Mouse (Mus musculus): ENCODE results near the gene H2afx.
"Not testable (repeated sequence)": the region's sequence is repeated elsewhere in the genome, so short reads cannot be mapped to it uniquely, and the experiment has no call there.

H2afx gene

DNA sequence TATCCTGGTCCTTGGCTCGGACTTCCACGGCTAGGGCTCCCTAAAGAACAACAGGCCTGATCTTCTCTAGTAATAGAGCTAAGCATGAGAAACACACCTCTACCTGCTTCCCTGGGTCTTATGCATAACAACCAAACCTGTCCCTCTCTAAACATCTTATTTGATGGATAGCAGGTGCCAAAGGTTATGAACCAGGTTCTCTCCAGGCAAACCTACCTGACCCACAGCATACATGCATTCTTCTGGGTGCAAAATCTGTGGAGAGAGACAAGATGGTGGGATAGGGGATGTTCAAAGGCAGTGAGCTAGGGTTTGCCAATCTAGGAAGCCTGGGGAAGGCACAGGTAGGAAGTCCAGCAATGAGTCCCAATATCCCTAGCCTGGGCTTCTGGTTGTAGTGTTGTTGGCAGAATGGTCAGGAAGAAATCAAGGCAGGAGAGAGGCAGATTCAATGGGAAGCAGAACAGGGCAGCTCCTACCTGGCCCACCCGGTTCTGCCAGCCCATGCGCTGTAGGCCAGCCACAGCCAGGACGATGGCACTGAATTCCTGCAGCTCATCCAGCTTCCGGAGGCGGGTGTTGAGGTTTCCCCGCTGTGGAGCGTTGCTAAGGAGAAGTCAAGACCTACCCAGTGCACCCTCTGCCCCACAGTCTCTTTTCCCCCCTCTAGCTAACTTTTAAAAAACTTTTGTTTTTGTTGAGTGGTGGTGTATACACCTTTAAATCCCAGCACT is 3.1 kb downstream of the H2afx start:
- no peak for DNase-seq (ENCODE audit: low read depth, low spot score)

GRCm38 (mm10) chr9:44338574-44338973 is 4.1 kb downstream of the H2afx start:
- no peak for DNase-seq (ENCODE audit: low read depth, low spot score)

GRCm38 (mm10) chr9:44341487-44341886 is 7.0 kb downstream of the H2afx start:
- DNase-seq (ENCODE audit: low read depth, low spot score), result no peak

- DNase-seq (ENCODE audit: low read depth, low spot score), result no peak
Measured at GRCm38 (mm10) chr9:44342173-44342572, 7.7 kb downstream of the H2afx start.

- DNase-seq (ENCODE audit: low read depth, low spot score), result no peak
Measured at GRCm38 (mm10) chr9:44342605-44343004, 8.1 kb downstream of the H2afx start.

- no peak for DNase-seq (ENCODE audit: low read depth, low spot score)
Measured at GRCm38 (mm10) chr9:44343290-44343689, 8.8 kb downstream of the H2afx start.

GRCm38 (mm10) chr9:44343781-44344421 is 9.4 kb downstream of the H2afx start, which contains the start of gene Hmbs:
TSS of gene Hmbs (minus strand) at chr9:44344228.
- peak; percentile 93 for DNase-seq (ENCODE audit: low read depth, low spot score)

GRCm38 (mm10) chr9:44345570-44346433 is 11.3 kb downstream of the H2afx start:
- DNase-seq (ENCODE audit: low read depth, low spot score), result no peak

DNA sequence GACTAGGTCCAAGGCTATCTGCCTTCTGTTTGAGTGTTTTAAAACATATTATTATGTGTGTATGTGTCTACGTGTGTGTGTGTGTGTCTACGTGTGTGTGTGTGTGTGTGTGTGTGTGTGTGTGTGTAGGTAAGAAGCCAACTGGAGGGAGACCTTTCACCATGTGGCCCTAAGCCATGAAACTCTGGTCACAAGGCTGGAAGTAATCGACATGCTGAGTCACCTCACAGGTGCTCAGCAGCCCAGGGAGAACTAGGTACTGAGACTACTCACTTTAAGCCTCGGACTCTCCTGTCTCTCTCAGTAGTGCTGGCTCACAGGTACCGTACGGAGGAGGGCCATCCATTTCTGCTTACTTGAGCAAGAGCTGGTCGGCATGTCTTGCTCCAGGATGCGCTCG is 12.7 kb downstream of the H2afx start:
- DNase-seq (ENCODE audit: low read depth, low spot score), result no peak

- DNase-seq (ENCODE audit: low read depth, low spot score), result no peak
Measured at GRCm38 (mm10) chr9:44347621-44348020, 13.1 kb downstream of the H2afx start.

- DNase-seq (ENCODE audit: low read depth, low spot score), result no peak
Measured at GRCm38 (mm10) chr9:44348546-44348945, 14.1 kb downstream of the H2afx start.

DNA sequence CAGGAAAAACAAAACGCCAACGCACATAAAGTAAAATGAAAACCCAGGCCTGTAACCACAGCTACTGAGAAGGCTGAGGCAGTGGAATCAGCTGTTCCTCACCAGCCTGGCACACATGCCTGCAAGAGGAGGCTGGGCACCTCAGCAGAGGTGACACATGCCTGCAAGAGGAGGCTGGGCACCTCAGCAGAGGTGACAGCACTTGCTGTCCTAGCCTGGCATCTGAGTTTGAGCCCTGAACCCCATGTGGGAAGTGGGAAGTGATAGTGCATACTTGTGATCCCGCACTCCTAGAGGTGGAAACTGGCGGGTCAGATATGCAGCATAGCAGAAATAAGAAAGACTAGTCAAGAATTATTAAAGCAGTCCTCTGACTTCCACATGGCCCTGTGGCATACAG is 16.9 kb downstream of the H2afx start:
- DNase-seq (ENCODE audit: low read depth, low spot score), result no peak

DNA sequence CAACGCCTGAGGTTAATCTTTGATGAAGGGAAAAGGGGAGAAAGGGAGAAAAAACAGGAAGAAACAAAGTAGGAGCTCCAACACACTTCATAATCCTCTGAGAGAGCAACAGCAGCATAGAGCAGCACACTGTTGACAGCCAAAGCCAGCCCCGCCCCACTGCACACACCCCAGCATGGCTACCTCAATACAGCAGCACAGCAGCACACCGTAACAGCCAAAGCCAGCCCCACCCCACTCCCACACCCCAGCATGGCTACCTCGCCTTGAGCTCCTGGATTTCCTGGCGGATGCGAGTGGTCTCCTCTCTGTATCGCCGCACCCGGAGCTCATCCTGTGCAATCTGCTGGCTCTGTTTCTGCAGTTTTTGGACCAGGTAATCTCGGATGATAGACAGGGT is 17.8 kb downstream of the H2afx start:
- DNase-seq (ENCODE audit: low read depth, low spot score), result no peak

DNA sequence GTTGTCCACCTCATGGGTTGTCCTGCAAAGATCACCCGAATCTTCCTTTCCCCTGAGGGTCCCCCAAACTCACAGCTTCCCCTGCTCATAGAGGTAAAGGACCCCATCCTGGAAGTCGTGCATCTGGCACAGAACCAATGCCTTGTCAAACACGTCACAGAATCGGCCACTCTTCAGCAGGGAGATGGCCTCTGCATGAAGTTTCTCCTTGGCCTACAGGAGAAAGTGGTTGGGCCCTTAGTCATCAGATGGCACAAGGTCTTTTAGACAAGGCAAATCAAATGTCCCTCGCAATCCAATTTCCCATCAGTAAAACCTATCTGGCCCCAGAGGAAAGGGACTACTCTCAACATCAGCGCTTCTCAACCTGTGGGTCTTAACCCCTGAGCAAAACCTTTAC is 18.6 kb downstream of the H2afx start:
- DNase-seq (ENCODE audit: low read depth, low spot score), result no peak

DNA sequence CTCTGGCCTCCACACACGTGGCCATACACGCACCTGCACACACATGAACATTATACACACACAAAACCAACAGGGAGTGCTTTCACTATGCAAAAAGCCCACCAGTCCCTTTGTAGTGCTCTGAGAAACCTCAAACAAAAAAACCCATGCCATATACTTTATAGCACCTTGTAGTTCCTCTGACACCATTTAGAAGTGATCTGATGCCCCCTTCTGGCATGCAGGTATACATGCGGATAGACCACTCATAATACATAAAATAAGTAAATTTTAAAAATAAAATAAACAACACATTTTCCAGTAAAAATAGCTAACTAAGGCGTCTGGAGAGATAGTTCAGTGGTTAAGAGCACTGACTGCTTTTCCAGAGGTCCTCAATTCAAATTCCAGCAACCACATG is 22.7 kb downstream of the H2afx start:
- no peak for DNase-seq (ENCODE audit: low read depth, low spot score)

GRCm38 (mm10) chr9:44361190-44361917 is 26.9 kb downstream of the H2afx start, which contains the start of gene Vps11:
TSS of gene Vps11 (minus strand) at chr9:44361670.
- DNase-seq (ENCODE audit: low read depth, low spot score), result peak; percentile 91

DNA sequence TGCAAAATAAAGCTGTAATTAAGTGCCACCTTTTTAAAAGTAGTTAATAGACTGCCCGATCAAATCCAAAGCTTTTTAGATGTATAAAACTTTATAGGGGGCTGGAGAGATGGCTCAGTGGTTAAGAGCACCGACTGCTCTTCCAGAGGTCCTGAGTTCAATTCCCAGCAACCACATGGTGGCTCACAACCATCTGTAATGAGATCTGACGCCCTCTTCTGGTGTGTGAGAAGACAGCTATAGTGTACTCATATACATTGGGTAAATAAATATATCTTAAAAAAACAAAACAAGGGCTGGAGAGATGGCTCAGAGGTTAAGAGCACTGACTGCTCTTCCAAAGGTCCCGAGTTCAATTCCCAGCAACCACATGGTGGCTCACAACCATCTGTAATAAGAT is 27.4 kb downstream of the H2afx start:
- not testable (repeated sequence) for DNase-seq (ENCODE audit: low read depth, low spot score)

GRCm38 (mm10) chr9:44364480-44364879 is 30.0 kb downstream of the H2afx start:
- no peak for DNase-seq (ENCODE audit: low read depth, low spot score)

GRCm38 (mm10) chr9:44373386-44373785 is 38.9 kb downstream of the H2afx start:
- no peak for DNase-seq (ENCODE audit: low read depth, low spot score)

- DNase-seq (ENCODE audit: low read depth, low spot score), result no peak
Measured at GRCm38 (mm10) chr9:44376141-44376540, 41.6 kb downstream of the H2afx start.

- not testable (repeated sequence) for DNase-seq (ENCODE audit: low read depth, low spot score)
Measured at GRCm38 (mm10) chr9:44377335-44377734, 42.8 kb downstream of the H2afx start.
